Mouse (Mus musculus): Measurements from ENCODE around the gene Pfas.

GRCm38 (mm10) chr11:69016755-69017154, 8.5 kb upstream of the Pfas start:
- TF ChIP-seq POLR2A (IDR thresholded peaks at IDR 0.05; ENCODE audit: borderline replicate concordance, low read depth, low read length) = no peak
- TF ChIP-seq CTCF (IDR thresholded peaks at IDR 0.05; ENCODE audit: low read depth, low read length) = no peak

Measured in bone marrow macrophage, adult 2 months (primary cell).